Mouse (Mus musculus) heart, postnatal 0 days (tissue): ENCODE data around the gene Slc38a2. TPM values are rescaled to one million over a fixed set of nuclear protein-coding genes. Genes with fewer than 3 reads are reported as not detected.

Experiments used
- ATAC-seq: fragments of 200-750 bp; cut with Nextera tagmentation; 2 replicates; pipeline ENCODE4 v1.8.0; 2017; ENCODE audit warnings: low read depth, moderate number of reproducible peaks, moderate library complexity; ENCODE audit not compliant: insufficient read depth
- DNase-seq: peaks from one replicate; pipeline ENCODE4 v3.0.0-alpha.2; 2016; ENCODE audit warnings: low spot score
- H3K27ac ChIP-seq: fragments of 300-500 bp; sonication (generic); 2 replicates; pipeline ENCODE4 v1.5.1; 2014; ENCODE audit warnings: low read depth, mild to moderate bottlenecking
- H3K27me3 ChIP-seq: fragments of 300-500 bp; sonication (generic); 2 replicates; pipeline ENCODE4 v1.6.1; 2014; ENCODE audit warnings: low read length, mixed read lengths; ENCODE audit not compliant: control insufficient read depth, insufficient read depth
- H3K36me3 ChIP-seq: fragments of 300-500 bp; sonication (generic); replicated peaks from 2 replicates; pipeline ENCODE4 v1.6.1; 2014; ENCODE audit warnings: low read length, mixed read lengths; ENCODE audit not compliant: control insufficient read depth, insufficient read depth
- H3K4me1 ChIP-seq: fragments of 300-500 bp; sonication (generic); 2 replicates; pipeline ENCODE4 v1.6.1; 2014; ENCODE audit warnings: antibody characterized with exemption; ENCODE audit not compliant: control insufficient read depth, insufficient read depth
- H3K4me2 ChIP-seq: fragments of 300-500 bp; sonication (generic); 2 replicates; pipeline ENCODE4 v1.6.1; 2014; ENCODE audit warnings: low read depth, mild to moderate bottlenecking, low read length, moderate library complexity
- H3K4me3 ChIP-seq: fragments of 300-500 bp; sonication (generic); 2 replicates; pipeline ENCODE4 v1.5.1; 2014; ENCODE audit warnings: low read depth, low read length
- H3K9ac ChIP-seq: fragments of 300-500 bp; sonication (generic); replicated peaks from 2 replicates; pipeline ENCODE4 v1.6.1; 2014; ENCODE audit warnings: low read depth, low read length, mixed read lengths
- H3K9me3 ChIP-seq: fragments of 300-500 bp; sonication (generic); replicated peaks from 2 replicates; pipeline ENCODE4 v1.6.1; 2016; ENCODE audit warnings: low read length; ENCODE audit not compliant: control insufficient read depth
- CTCF ChIP-seq: IDR thresholded peaks from 2 replicates; pipeline ENCODE4 v1.5.1; 2016; ENCODE audit warnings: antibody characterized with exemption, control low read depth, low read depth
- EP300 ChIP-seq: IDR thresholded peaks from 2 replicates; pipeline ENCODE4 v1.6.1; 2016; ENCODE audit warnings: antibody characterized with exemption, low read depth
- WGBS: fragments of 180-500 bp; shearing (Covaris S2); extraction: QIAGEN DNeasy Blood & Tissue Kit; methylation state at CpG from one replicate; pipeline ENCODE4 v1.1.7; 2014; 5-methylcytosine and 5-hydroxymethylcytosine counted together
- polyA plus RNA-seq: library from polyadenylated mRNA; unstranded; fragments of >200 nt; fragmentation: Nextera tagmentation; extraction: Ambion mirVana; gene quantifications from 2 replicates; pipeline ENCODE4 v1.2.1, GENCODE M21; 2015
- total RNA-seq: library from RNA; depleted of rRNA; stranded (reverse); fragments of >200 nt; gene quantifications from 2 replicates; pipeline ENCODE4 v1.2.3, GENCODE M21; 2014; ENCODE audit warnings: low replicate concordance

Slc38a2 gene
- total and polyA plus RNA-seq, 2 experiments from 2014 or later = 144 to 225 TPM

GRCm38 (mm10) chr15:96694988-96695387 lies 4.5 kb downstream of the Slc38a2 start:
- Histone ChIP-seq H3K36me3 (peaks cover 85% of the 10 kb centered on the region), H3K27me3 (no peaks in the 10 kb centered on the region), H3K4me3 (peak overlapping the region; percentile 78), H3K9me3 (no peaks in the 10 kb centered on the region), H3K4me1 (peaks cover 16% of the 10 kb centered on the region), H3K4me2 (peak overlapping the region; percentile 91), H3K27ac (peak overlapping the region; percentile 99), H3K9ac (peak overlapping the region; percentile 99)
- TF ChIP-seq CTCF (no peak), EP300 (no peak)
- 69% methylated on average over 7 of the region's 7 CpGs for WGBS
- ATAC-seq (no peak), DNase-seq (no peak)

- peaks cover 16% of the 10 kb centered on the region for H3K4me1 ChIP-seq
- H3K36me3 ChIP-seq = peaks cover 96% of the 10 kb centered on the region
- peak overlapping the region; percentile 78 for H3K4me3 ChIP-seq
- ATAC-seq = no peak
- H3K4me2 ChIP-seq = peak overlapping the region; percentile 91
- peak; percentile 70 for DNase-seq
- peak overlapping the region; percentile 99 for H3K9ac ChIP-seq
- no peaks in the 10 kb centered on the region for H3K9me3 ChIP-seq
- no peak for TF ChIP-seq CTCF
- peak overlapping the region; percentile 99 for H3K27ac ChIP-seq
- 27% methylated on average over 14 of the region's 14 CpGs for WGBS
- no peaks in the 10 kb centered on the region for H3K27me3 ChIP-seq
Observed at GRCm38 (mm10) chr15:96693688-96694087, 5.8 kb downstream of the Slc38a2 start.

GRCm38 (mm10) chr15:96692401-96692800 lies 7.1 kb downstream of the Slc38a2 start:
- H3K27ac ChIP-seq = 0 out of 2 replicates have a peak overlapping the region, but pooled peaks have one; percentile 99
- H3K27me3 ChIP-seq = no peaks in the 10 kb centered on the region
- no peak for DNase-seq
- peaks cover 16% of the 10 kb centered on the region for H3K4me1 ChIP-seq
- H3K4me2 ChIP-seq = no peak overlapping the region
- H3K36me3 ChIP-seq = peaks cover 94% of the 10 kb centered on the region
- no peak for ATAC-seq
- WGBS = 88% methylated on average over 11 of the region's 11 CpGs
- no peak overlapping the region for H3K4me3 ChIP-seq
- no peaks in the 10 kb centered on the region for H3K9me3 ChIP-seq
- 0 out of 2 replicates have a peak overlapping the region, but pooled peaks have one; percentile 99 for H3K9ac ChIP-seq
- TF ChIP-seq CTCF (no peak), EP300 (no peak)

GRCm38 (mm10) chr15:96691381-96691780 lies 8.1 kb downstream of the Slc38a2 start:
- Histone ChIP-seq H3K4me2 (no peak overlapping the region), H3K9me3 (no peaks in the 10 kb centered on the region), H3K4me3 (no peak overlapping the region), H3K27ac (peak overlapping the region; percentile 17), H3K4me1 (peaks cover 16% of the 10 kb centered on the region), H3K27me3 (no peaks in the 10 kb centered on the region), H3K36me3 (peaks cover 85% of the 10 kb centered on the region), H3K9ac (no peak overlapping the region)
- DNase-seq = no peak
- no peak for ATAC-seq
- TF ChIP-seq EP300 = no peak
- TF ChIP-seq CTCF = no peak
- 75% methylated on average over 15 of the region's 15 CpGs for WGBS

- no peak for ATAC-seq
- DNase-seq = no peak
- 86% methylated on average over 13 of the region's 13 CpGs for whole genome bisulfite sequencing
- H3K9ac ChIP-seq = no peak overlapping the region
- no peak overlapping the region for H3K4me2 ChIP-seq
- H3K27me3 ChIP-seq = no peaks in the 10 kb centered on the region
- H3K36me3 ChIP-seq = peaks cover 79% of the 10 kb centered on the region
- H3K4me1 ChIP-seq = peaks cover 15% of the 10 kb centered on the region
- H3K9me3 ChIP-seq = no peaks in the 10 kb centered on the region
- TF ChIP-seq EP300 (no peak), CTCF (no peak)
- 0 out of 2 replicates have a peak overlapping the region, but pooled peaks have one; percentile 9 for H3K27ac ChIP-seq
- no peak overlapping the region for H3K4me3 ChIP-seq
Observed at GRCm38 (mm10) chr15:96690829-96691228, 8.7 kb downstream of the Slc38a2 start.

- H3K27ac ChIP-seq = no peak overlapping the region
- ATAC-seq (no peak), DNase-seq (no peak)
- no peak for TF ChIP-seq CTCF
- TF ChIP-seq EP300 = no peak
- H3K4me2 ChIP-seq = no peak overlapping the region
- no peak overlapping the region for H3K9ac ChIP-seq
- H3K9me3 ChIP-seq = no peaks in the 10 kb centered on the region
- no peaks in the 10 kb centered on the region for H3K27me3 ChIP-seq
- H3K36me3 ChIP-seq = peaks cover 70% of the 10 kb centered on the region
- peaks cover 6% of the 10 kb centered on the region for H3K4me1 ChIP-seq
- WGBS = 66% methylated on average over 9 of the region's 9 CpGs
- no peak overlapping the region for H3K4me3 ChIP-seq
Observed at GRCm38 (mm10) chr15:96689919-96690318, 9.6 kb downstream of the Slc38a2 start.
